Mouse (Mus musculus) adrenal gland, postnatal 0 days (tissue): ENCODE measurements around the gene H60b. TPM values are rescaled to one million over a fixed set of nuclear protein-coding genes. Genes with fewer than 3 reads are reported as not detected.

Experiments used
- polyA plus RNA-seq: library from polyadenylated mRNA; unstranded; fragments of >200 nt; fragmentation: Nextera tagmentation; extraction: Ambion mirVana; gene quantifications from 2 replicates; pipeline ENCODE4 v1.2.1, GENCODE M21; 2015

Gene H60b
- 0.20 and 0.98 TPM in 2 replicates for polyA plus RNA-seq

GRCm38 (mm10) chr10:22158310-22158999 lies at the start of gene H60b, which contains the start of gene Raet1e:
H60b (plus strand) TSS chr10:22158586.
Raet1e (plus strand) TSS chr10:22158569.

GRCm38 (mm10) chr10:22149073-22149690 lies 9.2 kb upstream of the H60b start, which contains the start of gene E030030I06Rik:
E030030I06Rik (minus strand) TSS chr10:22149270.

Other genes starting within 250 kb of the H60b start
- gene 4930444G20Rik, start 90.5 kb upstream of the H60b start, polyA plus RNA-seq, result not detected in 2 replicates
- gene E030030I06Rik, start 9.3 kb upstream of the H60b start, polyA plus RNA-seq, result 15.1 and 20.1 TPM in 2 replicates
- 3.1 and 5.0 TPM in 2 replicates for gene Raet1e, start within 50 bp of the H60b start, polyA plus RNA-seq
- gene Raet1d, start 202.0 kb downstream of the H60b start, polyA plus RNA-seq, result 4.1 and 4.6 TPM in 2 replicates